Mouse (Mus musculus): ENCODE results near the gene Ubr7.

The Ubr7 gene

GRCm38 (mm10) chr12:102772676-102773075 is 14.9 kb downstream of the Ubr7 start:
- Histone ChIP-seq H3K4me3 (replicated peaks; ENCODE audit: low read length) (no peak overlapping the region), H3K4me1 (replicated peaks; ENCODE audit: low read depth, low read length) (peaks cover 24% of the 10 kb centered on the region), H3K9me3 (ENCODE audit: low read length) (no peaks in the 10 kb centered on the region), H3K27me3 (ENCODE audit: insufficient read depth, low read length) (no peaks in the 10 kb centered on the region), H3K36me3 (ENCODE audit: insufficient read depth, low read length) (peaks cover 99% of the 10 kb centered on the region)
- TF ChIP-seq POU5F1 (IDR thresholded peaks at IDR 0.05; ENCODE audit: borderline replicate concordance, low read length) (no peak), CTCF (conservative IDR thresholded peaks at IDR 0.05; ENCODE audit: low read length) (no peak), NANOG (IDR thresholded peaks at IDR 0.05; ENCODE audit: borderline replicate concordance, low read length) (no peak)

- no peak for TF ChIP-seq CTCF (conservative IDR thresholded peaks at IDR 0.05; ENCODE audit: low read length)
- TF ChIP-seq NANOG (IDR thresholded peaks at IDR 0.05; ENCODE audit: borderline replicate concordance, low read length): no peak
- no peak for TF ChIP-seq POU5F1 (IDR thresholded peaks at IDR 0.05; ENCODE audit: borderline replicate concordance, low read length)
- Histone ChIP-seq H3K4me3 (replicated peaks; ENCODE audit: low read length) (no peak overlapping the region), H3K36me3 (ENCODE audit: insufficient read depth, low read length) (peaks cover 85% of the 10 kb centered on the region), H3K4me1 (replicated peaks; ENCODE audit: low read depth, low read length) (peaks cover 37% of the 10 kb centered on the region), H3K27me3 (ENCODE audit: insufficient read depth, low read length) (no peaks in the 10 kb centered on the region), H3K9me3 (ENCODE audit: low read length) (no peaks in the 10 kb centered on the region)
Observed at GRCm38 (mm10) chr12:102776035-102776434, 18.3 kb downstream of the Ubr7 start.

- Histone ChIP-seq H3K4me1 (replicated peaks; ENCODE audit: low read depth, low read length) (peaks cover 28% of the 10 kb centered on the region), H3K36me3 (ENCODE audit: insufficient read depth, low read length) (peaks cover 68% of the 10 kb centered on the region), H3K4me3 (replicated peaks; ENCODE audit: low read length) (no peak overlapping the region), H3K27me3 (ENCODE audit: insufficient read depth, low read length) (no peaks in the 10 kb centered on the region), H3K9me3 (ENCODE audit: low read length) (no peaks in the 10 kb centered on the region)
- TF ChIP-seq POU5F1 (IDR thresholded peaks at IDR 0.05; ENCODE audit: borderline replicate concordance, low read length) (no peak), CTCF (conservative IDR thresholded peaks at IDR 0.05; ENCODE audit: low read length) (no peak), NANOG (IDR thresholded peaks at IDR 0.05; ENCODE audit: borderline replicate concordance, low read length) (no peak)
Observed at GRCm38 (mm10) chr12:102778151-102778550, 20.4 kb downstream of the Ubr7 start.

GRCm38 (mm10) chr12:102779452-102779851 is 21.7 kb downstream of the Ubr7 start:
- TF ChIP-seq POU5F1 (IDR thresholded peaks at IDR 0.05; ENCODE audit: borderline replicate concordance, low read length) (no peak), CTCF (conservative IDR thresholded peaks at IDR 0.05; ENCODE audit: low read length) (peak; percentile 25), NANOG (IDR thresholded peaks at IDR 0.05; ENCODE audit: borderline replicate concordance, low read length) (no peak)
- no peaks in the 10 kb centered on the region for H3K9me3 ChIP-seq (ENCODE audit: low read length)
- H3K4me3 ChIP-seq (replicated peaks; ENCODE audit: low read length): no peak overlapping the region
- no peaks in the 10 kb centered on the region for H3K27me3 ChIP-seq (ENCODE audit: insufficient read depth, low read length)
- peaks cover 30% of the 10 kb centered on the region for H3K4me1 ChIP-seq (replicated peaks; ENCODE audit: low read depth, low read length)
- peaks cover 66% of the 10 kb centered on the region for H3K36me3 ChIP-seq (ENCODE audit: insufficient read depth, low read length)

- Histone ChIP-seq H3K4me3 (replicated peaks; ENCODE audit: low read length) (no peak overlapping the region), H3K9me3 (ENCODE audit: low read length) (no peaks in the 10 kb centered on the region), H3K36me3 (ENCODE audit: insufficient read depth, low read length) (peaks cover 61% of the 10 kb centered on the region), H3K27me3 (ENCODE audit: insufficient read depth, low read length) (no peaks in the 10 kb centered on the region), H3K4me1 (replicated peaks; ENCODE audit: low read depth, low read length) (peaks cover 36% of the 10 kb centered on the region)
- no peak for TF ChIP-seq NANOG (IDR thresholded peaks at IDR 0.05; ENCODE audit: borderline replicate concordance, low read length)
- no peak for TF ChIP-seq POU5F1 (IDR thresholded peaks at IDR 0.05; ENCODE audit: borderline replicate concordance, low read length)
- TF ChIP-seq CTCF (conservative IDR thresholded peaks at IDR 0.05; ENCODE audit: low read length): no peak
Observed at GRCm38 (mm10) chr12:102782841-102783240, 25.1 kb downstream of the Ubr7 start.

GRCm38 (mm10) chr12:102784899-102785592 is 27.3 kb downstream of the Ubr7 start:
- no peaks in the 10 kb centered on the region for H3K27me3 ChIP-seq (ENCODE audit: insufficient read depth, low read length)

GRCm38 (mm10) chr12:102785593-102785985 is 27.8 kb downstream of the Ubr7 start:
- Histone ChIP-seq H3K27me3 (ENCODE audit: insufficient read depth, low read length) (no peaks in the 10 kb centered on the region), H3K4me1 (replicated peaks; ENCODE audit: low read depth, low read length) (peaks cover 18% of the 10 kb centered on the region; the same call in 1 of the 2 replicates)
- no peak for TF ChIP-seq NANOG (IDR thresholded peaks at IDR 0.05; ENCODE audit: borderline replicate concordance, low read length)
- TF ChIP-seq CTCF (conservative IDR thresholded peaks at IDR 0.05; ENCODE audit: low read length): no peak
- TF ChIP-seq POU5F1 (IDR thresholded peaks at IDR 0.05; ENCODE audit: borderline replicate concordance, low read length): no peak

More at GRCm38 (mm10) chr12:102784899-102785592, 27.3 kb downstream of the Ubr7 start:
- Histone ChIP-seq H3K36me3 (ENCODE audit: insufficient read depth, low read length) (peaks cover 65% of the 10 kb centered on the region), H3K9me3 (ENCODE audit: low read length) (no peaks in the 10 kb centered on the region), H3K4me3 (replicated peaks; ENCODE audit: low read length) (no peak overlapping the region), H3K4me1 (replicated peaks; ENCODE audit: low read depth, low read length) (peaks cover 20% of the 10 kb centered on the region)
- TF ChIP-seq POU5F1 (IDR thresholded peaks at IDR 0.05; ENCODE audit: borderline replicate concordance, low read length) (no peak), NANOG (IDR thresholded peaks at IDR 0.05; ENCODE audit: borderline replicate concordance, low read length) (no peak), CTCF (conservative IDR thresholded peaks at IDR 0.05; ENCODE audit: low read length) (no peak)

GRCm38 (mm10) chr12:102787927-102788326 is 30.2 kb downstream of the Ubr7 start:
- peaks cover 79% of the 10 kb centered on the region for H3K36me3 ChIP-seq (ENCODE audit: insufficient read depth, low read length)
- TF ChIP-seq CTCF (conservative IDR thresholded peaks at IDR 0.05; ENCODE audit: low read length) (no peak), NANOG (IDR thresholded peaks at IDR 0.05; ENCODE audit: borderline replicate concordance, low read length) (no peak), POU5F1 (IDR thresholded peaks at IDR 0.05; ENCODE audit: borderline replicate concordance, low read length) (no peak)

More at GRCm38 (mm10) chr12:102785593-102785985, 27.8 kb downstream of the Ubr7 start:
- H3K9me3 ChIP-seq (ENCODE audit: low read length): no peaks in the 10 kb centered on the region
- peaks cover 65% of the 10 kb centered on the region for H3K36me3 ChIP-seq (ENCODE audit: insufficient read depth, low read length)
- no peak overlapping the region for H3K4me3 ChIP-seq (replicated peaks; ENCODE audit: low read length)

More at GRCm38 (mm10) chr12:102787927-102788326, 30.2 kb downstream of the Ubr7 start:
- no peaks in the 10 kb centered on the region for H3K9me3 ChIP-seq (ENCODE audit: low read length)
- peaks cover 16% of the 10 kb centered on the region; the same call in 1 of the 2 replicates for H3K4me1 ChIP-seq (replicated peaks; ENCODE audit: low read depth, low read length)
- H3K4me3 ChIP-seq (replicated peaks; ENCODE audit: low read length): no peak overlapping the region
- H3K27me3 ChIP-seq (ENCODE audit: insufficient read depth, low read length): no peaks in the 10 kb centered on the region
